8 mouse cellular contexts compared by ENCODE assay signal in the genomic region with DNA sequence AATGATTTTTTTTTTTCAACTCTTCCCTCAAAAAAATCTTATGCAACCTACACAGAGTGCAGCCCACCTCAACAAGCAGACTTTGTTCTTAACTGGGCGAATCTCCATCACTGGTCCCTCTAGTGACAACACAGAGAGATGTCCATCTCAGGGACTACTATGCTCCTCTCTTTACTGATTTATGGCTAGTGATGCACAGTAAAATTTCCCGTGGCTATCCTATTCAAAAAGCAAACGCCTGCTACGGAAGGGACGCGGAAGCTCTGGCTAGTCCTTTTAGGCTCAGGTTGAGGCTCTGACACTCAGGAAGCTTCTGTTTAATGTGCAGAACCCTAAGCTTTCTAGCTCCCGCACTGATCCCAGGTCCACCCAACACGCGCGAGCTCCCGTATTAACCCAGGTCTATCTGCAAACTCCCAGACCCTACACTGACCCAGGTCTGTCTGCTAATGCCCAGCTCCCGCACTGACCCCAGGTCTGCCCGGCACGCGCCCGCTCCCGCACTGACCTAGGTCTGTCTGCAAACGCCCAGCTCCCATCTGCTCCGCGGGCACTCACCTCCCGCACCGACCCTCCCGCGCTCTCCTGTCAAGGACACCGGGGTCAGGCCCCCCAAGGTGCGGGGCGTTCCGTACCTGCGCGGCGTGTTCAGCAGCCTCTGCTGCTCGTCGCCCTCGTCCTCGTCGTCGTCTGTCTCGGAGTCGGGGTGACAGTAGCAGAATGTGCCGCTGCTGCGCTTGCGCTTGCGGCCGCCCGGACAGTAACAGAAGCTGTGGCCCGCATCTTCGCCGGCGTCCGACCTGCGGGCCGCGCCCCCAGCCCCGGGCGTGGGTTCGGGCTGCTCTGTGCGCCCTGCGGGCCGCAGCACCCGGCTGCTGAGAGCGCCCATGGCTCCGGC. TPM values are rescaled to one million over a fixed set of nuclear protein-coding genes. Genes with fewer than 3 reads are reported as not detected.
A peak's percentile ranks its signal among the peaks of the same experiment; 100 is the strongest.
DNase-seq lines count a peak whose midpoint lies in the region; ATAC-seq and TF ChIP-seq lines count a peak whose summit lies in the region.

No protein-coding gene starts in this region.

- WGBS in embryonic facial prominence, embryonic 12.5 days, result under 1% methylated on average over 62 of the region's 62 CpGs
- whole genome bisulfite sequencing in heart, embryonic 10.5 days, result under 1% methylated on average over 60 of the region's 62 CpGs
- WGBS in stomach, postnatal 0 days, result under 1% methylated on average over 62 of the region's 62 CpGs

- intact Hi-C loops in left cerebral cortex, adult 2 months (cut with DNase I), result no loop called here

- peak; percentile 17 for TF ChIP-seq CTCF in left cerebral cortex, adult 2 months (IDR thresholded peaks at IDR 0.05)
- TF ChIP-seq CTCF in stomach, postnatal 0 days (IDR thresholded peaks at IDR 0.05; ENCODE audit: low read depth), result no peak

- ATAC-seq in embryonic facial prominence, embryonic 12.5 days (ENCODE audit: insufficient number of reproducible peaks, insufficient read depth, low FRiP score, low TSS enrichment), result peak; percentile 53
- ATAC-seq in stomach, postnatal 0 days (ENCODE audit: low FRiP score, low TSS enrichment), result peak; percentile 49

- no peak for TF ChIP-seq EP300 in stomach, postnatal 0 days (optimal IDR thresholded peaks at IDR 0.05)

- peaks cover 11% of the 10 kb centered on the region for H3K4me1 ChIP-seq in embryonic facial prominence, embryonic 12.5 days
- peaks cover 22% of the 10 kb centered on the region for H3K4me1 ChIP-seq in heart, embryonic 10.5 days
- H3K4me1 ChIP-seq in stomach, postnatal 0 days (replicated peaks; ENCODE audit: control insufficient read depth, insufficient read depth), result peaks cover 4% of the 10 kb centered on the region; the same call in 1 of the 2 replicates

- DNase-seq in layer of hippocampus, adult 8-10 months (ENCODE audit: low spot score in 2 of 2), result peak; percentile 16 to 20
- no peak for DNase-seq in layer of hippocampus, adult 9-10 months (ENCODE audit: low spot score)
- DNase-seq in NIH3T3 (ENCODE audit: low read depth), result peak; percentile 30
- peak; percentile 79 for DNase-seq in heart, embryonic 10.5 days (ENCODE audit: low spot score)
- peak; percentile 13 to 18 for DNase-seq in left cerebral cortex, adult 2 months (ENCODE audit: extremely low spot score in 1 of 2, low spot score in 2 of 2)
- DNase-seq in mesoderm, embryonic 11.5 days (ENCODE audit: low read depth, low spot score), result peak; percentile 16
- peak; percentile 45 for DNase-seq in stomach, postnatal 0 days (ENCODE audit: low spot score)

- H3K36me3 ChIP-seq in embryonic facial prominence, embryonic 12.5 days, result peaks cover under 1% of the 10 kb centered on the region; the same call in 1 of the 2 replicates
- H3K36me3 ChIP-seq in heart, embryonic 10.5 days, result peaks cover 4% of the 10 kb centered on the region
- H3K36me3 ChIP-seq in stomach, postnatal 0 days (ENCODE audit: control insufficient read depth, insufficient read depth, low read length), result no peaks in the 10 kb centered on the region

- H3K9ac ChIP-seq in embryonic facial prominence, embryonic 12.5 days, result peak overlapping the region; percentile 93
- peak overlapping the region; percentile 84 for H3K9ac ChIP-seq in stomach, postnatal 0 days (ENCODE audit: low read length)

- peak overlapping the region; percentile 95 for H3K4me3 ChIP-seq in embryonic facial prominence, embryonic 12.5 days
- peak overlapping the region; percentile 91 for H3K4me3 ChIP-seq in heart, embryonic 10.5 days
- H3K4me3 ChIP-seq in left cerebral cortex, adult 2 months, result peak overlapping the region; percentile 95
- peak overlapping the region; percentile 95 for H3K4me3 ChIP-seq in stomach, postnatal 0 days (ENCODE audit: low read depth, low read length)

- no peaks in the 10 kb centered on the region for H3K9me3 ChIP-seq in embryonic facial prominence, embryonic 12.5 days
- H3K9me3 ChIP-seq in heart, embryonic 10.5 days, result no peaks in the 10 kb centered on the region
- H3K9me3 ChIP-seq in stomach, postnatal 0 days (ENCODE audit: control insufficient read depth, low read length), result no peaks in the 10 kb centered on the region

- peak overlapping the region; percentile 81 for H3K27ac ChIP-seq in embryonic facial prominence, embryonic 12.5 days
- peak overlapping the region; percentile 94 for H3K27ac ChIP-seq in heart, embryonic 10.5 days
- peak overlapping the region; percentile 94 for H3K27ac ChIP-seq in left cerebral cortex, adult 2 months
- peak overlapping the region; percentile 82 for H3K27ac ChIP-seq in stomach, postnatal 0 days (replicated peaks)

- H3K27me3 ChIP-seq in embryonic facial prominence, embryonic 12.5 days, result no peaks in the 10 kb centered on the region
- no peaks in the 10 kb centered on the region for H3K27me3 ChIP-seq in heart, embryonic 10.5 days (ENCODE audit: insufficient read depth, poor library complexity, severe bottlenecking)
- no peaks in the 10 kb centered on the region for H3K27me3 ChIP-seq in stomach, postnatal 0 days (ENCODE audit: control insufficient read depth, insufficient read depth, low read length)

- H3K4me2 ChIP-seq in embryonic facial prominence, embryonic 12.5 days (replicated peaks), result peak overlapping the region; percentile 90
- peak overlapping the region; percentile 100 for H3K4me2 ChIP-seq in stomach, postnatal 0 days (replicated peaks; ENCODE audit: low read depth)

RNA-seq across cellular contexts. Expression of gene Gmcl1, which starts 0.7 kb away (rescaled TPM):
- 10 to 100 TPM; 30.3 to 35.5 (median 31.5) TPM for total RNA-seq in layer of hippocampus, adult 8-10 months (2022)
- polyA plus RNA-seq in embryonic facial prominence, embryonic 12.5 days (2016; fragmentation: Nextera tagmentation; extraction: Ambion mirVana), result 63.6 and 66.7 TPM in 2 replicates
- polyA plus RNA-seq in heart, embryonic 10.5 days (2016; fragmentation: Nextera tagmentation; extraction: Ambion mirVana), result 19.1 and 26.3 TPM in 2 replicates
- total RNA-seq in left cerebral cortex, adult 2 months (2021), result 10 to 100 TPM; 34.4 to 36.2 TPM
- 11.6 and 14.0 TPM in 2 replicates for polyA plus RNA-seq in stomach, postnatal 0 days (2015; fragmentation: Nextera tagmentation; extraction: Ambion mirVana)

RNA-seq across cellular contexts. Expression of gene Snrnp27, which starts 48.2 kb away (rescaled TPM):
- 10 to 100 TPM; 49.8 to 62.4 (median 55.5) TPM for total RNA-seq in layer of hippocampus, adult 8-10 months (2022)
- 126 and 128 TPM in 2 replicates for polyA plus RNA-seq in embryonic facial prominence, embryonic 12.5 days (2016; fragmentation: Nextera tagmentation; extraction: Ambion mirVana)
- polyA plus RNA-seq in heart, embryonic 10.5 days (2016; fragmentation: Nextera tagmentation; extraction: Ambion mirVana), result 94.8 and 112 TPM in 2 replicates
- 10 to 100 TPM; 52.5 to 55.7 TPM for total RNA-seq in left cerebral cortex, adult 2 months (2021)
- polyA plus RNA-seq in stomach, postnatal 0 days (2015; fragmentation: Nextera tagmentation; extraction: Ambion mirVana), result 82.7 and 90.8 TPM in 2 replicates
